Mouse (Mus musculus) liver, embryonic 13.5 days (tissue): Measurements from ENCODE around the gene Zranb1. TPM values are rescaled to one million over a fixed set of nuclear protein-coding genes. Genes with fewer than 3 reads are reported as not detected.

ENCODE experiments used
- ATAC-seq: fragments of 200-750 bp; cut with Nextera tagmentation; 2 replicates; pipeline ENCODE4 v1.8.0; 2017; ENCODE audit warnings: low read depth, mild to moderate bottlenecking, moderate number of reproducible peaks, moderate library complexity
- DNase-seq: peaks from one replicate; pipeline ENCODE4 v3.0.0; 2022
- H3K27ac ChIP-seq: fragments of 300-500 bp; sonication (generic); 2 replicates; pipeline ENCODE4 v1.5.1; 2015; ENCODE audit warnings: moderate library complexity, mild to moderate bottlenecking, inconsistent platforms
- H3K27me3 ChIP-seq: fragments of 300-500 bp; sonication (generic); 2 replicates; pipeline ENCODE4 v1.6.1; 2015; ENCODE audit warnings: mild to moderate bottlenecking, inconsistent platforms
- H3K36me3 ChIP-seq: fragments of 300-500 bp; sonication (generic); 2 replicates; pipeline ENCODE4 v1.6.1; 2015; ENCODE audit warnings: mild to moderate bottlenecking, inconsistent platforms
- H3K4me1 ChIP-seq: fragments of 300-500 bp; sonication (generic); replicated peaks from 2 replicates; pipeline ENCODE4 v1.6.1; 2015; ENCODE audit warnings: inconsistent platforms
- H3K4me2 ChIP-seq: fragments of 300-500 bp; sonication (generic); 2 replicates; pipeline ENCODE4 v1.6.1; 2015; ENCODE audit warnings: inconsistent platforms, mild to moderate bottlenecking, moderate library complexity
- H3K4me3 ChIP-seq: fragments of 300-500 bp; sonication (generic); replicated peaks from 2 replicates; pipeline ENCODE4 v1.5.1; 2015; ENCODE audit warnings: mild to moderate bottlenecking, inconsistent platforms
- H3K9ac ChIP-seq: fragments of 300-500 bp; sonication (generic); 2 replicates; pipeline ENCODE4 v1.6.1; 2015; ENCODE audit warnings: mild to moderate bottlenecking, inconsistent platforms
- H3K9me3 ChIP-seq: fragments of 300-500 bp; sonication (generic); replicated peaks from 2 replicates; pipeline ENCODE4 v1.6.1; 2016; ENCODE audit warnings: inconsistent platforms
- WGBS: fragments of 180-500 bp; shearing (Covaris S2); methylation state at CpG from one replicate; pipeline ENCODE4 v1.1.7; 2015; ENCODE audit not compliant: insufficient replicate concordance; 5-methylcytosine and 5-hydroxymethylcytosine counted together
- polyA plus RNA-seq: library from polyadenylated mRNA; unstranded; fragments of >200 nt; fragmentation: Nextera tagmentation; extraction: Ambion mirVana; gene quantifications from 2 replicates; pipeline ENCODE4 v1.2.1, GENCODE M21; 2015

The Zranb1 gene
- polyA plus RNA-seq, 1 experiment from 2014 or later = 5.6 TPM

DNA sequence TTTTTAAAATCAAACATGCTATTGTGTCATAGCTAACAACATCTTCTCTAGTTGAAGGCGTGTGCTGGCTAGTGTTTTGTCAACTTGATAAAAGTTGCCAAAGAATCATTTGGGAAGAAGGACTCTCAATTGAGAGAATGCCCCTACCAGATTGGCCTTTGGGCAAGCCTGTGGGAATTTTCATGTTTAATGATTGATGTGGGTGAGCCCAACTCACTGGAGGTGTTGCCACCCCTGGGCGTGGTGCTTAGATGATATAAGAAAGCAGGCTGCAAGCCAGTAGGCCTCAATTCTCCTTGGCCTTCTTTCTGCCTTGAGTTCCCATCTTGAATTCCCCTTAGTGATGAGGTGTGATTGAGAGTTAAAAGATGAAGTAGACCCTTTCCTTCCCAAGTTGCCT, 47.0 kb downstream of the Zranb1 start:
- Histone ChIP-seq H3K9ac (no peak overlapping the region), H3K4me3 (no peak overlapping the region), H3K4me1 (peaks cover 6% of the 10 kb centered on the region; the same call in 1 of the 2 replicates), H3K9me3 (no peaks in the 10 kb centered on the region), H3K4me2 (no peak overlapping the region), H3K27me3 (no peaks in the 10 kb centered on the region), H3K36me3 (peaks cover 54% of the 10 kb centered on the region), H3K27ac (no peak overlapping the region)
- ATAC-seq = no peak
- 83% methylated on average over 2 of the region's 2 CpGs for WGBS
- no peak for DNase-seq

DNA sequence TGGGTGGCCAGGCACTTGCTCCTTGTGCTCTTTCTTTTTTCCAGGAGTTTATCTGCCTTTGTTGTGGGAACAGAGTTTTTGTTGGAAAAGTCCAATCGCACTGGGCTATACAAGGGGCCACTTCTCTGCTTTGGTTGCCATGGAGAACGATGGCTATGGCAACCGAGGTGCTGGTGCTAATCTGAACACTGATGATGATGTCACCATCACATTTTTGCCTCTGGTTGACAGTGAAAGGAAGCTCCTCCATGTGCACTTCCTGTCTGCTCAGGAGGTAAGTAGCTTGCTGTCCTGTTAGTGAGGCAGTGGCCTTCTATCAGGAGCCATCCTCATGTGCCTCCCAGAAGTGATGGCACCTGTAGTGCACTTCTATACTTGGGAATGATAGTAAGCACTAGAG, 51.7 kb downstream of the Zranb1 start:
- 62% methylated on average over 3 of the region's 3 CpGs for WGBS
- Histone ChIP-seq H3K4me3 (no peak overlapping the region), H3K27me3 (no peaks in the 10 kb centered on the region), H3K9ac (no peak overlapping the region), H3K27ac (no peak overlapping the region), H3K9me3 (no peaks in the 10 kb centered on the region), H3K36me3 (peaks cover 48% of the 10 kb centered on the region), H3K4me1 (peaks cover 5% of the 10 kb centered on the region; the same call in 1 of the 2 replicates), H3K4me2 (no peak overlapping the region)
- DNase-seq (no peak), ATAC-seq (no peak)

DNA sequence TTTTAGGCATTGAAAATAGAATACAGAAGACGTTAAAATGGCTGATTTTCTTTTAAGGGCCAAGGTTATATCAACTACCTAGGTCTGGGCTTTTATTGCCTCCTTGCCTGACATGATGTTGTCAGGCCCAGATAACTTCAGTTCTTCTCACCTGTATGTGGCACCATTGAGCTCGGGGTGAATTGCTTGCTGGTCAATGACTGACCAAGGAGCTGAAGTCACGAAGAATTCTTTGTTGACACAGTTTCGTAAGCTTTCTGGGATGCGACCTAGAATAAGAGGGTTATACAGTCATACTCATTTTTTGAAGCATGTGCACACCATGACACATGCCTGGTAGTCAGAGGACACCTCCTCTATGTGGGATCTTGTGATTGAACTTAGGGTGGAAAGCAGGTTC, 58.9 kb downstream of the Zranb1 start:
- Histone ChIP-seq H3K9me3 (no peaks in the 10 kb centered on the region), H3K4me2 (no peak overlapping the region), H3K36me3 (peaks cover 40% of the 10 kb centered on the region), H3K27ac (no peak overlapping the region), H3K27me3 (no peaks in the 10 kb centered on the region), H3K4me1 (no peaks in the 10 kb centered on the region), H3K4me3 (no peak overlapping the region), H3K9ac (no peak overlapping the region)
- no peak for DNase-seq
- ATAC-seq = no peak
- 81% methylated on average over 5 of the region's 5 CpGs for WGBS

DNA sequence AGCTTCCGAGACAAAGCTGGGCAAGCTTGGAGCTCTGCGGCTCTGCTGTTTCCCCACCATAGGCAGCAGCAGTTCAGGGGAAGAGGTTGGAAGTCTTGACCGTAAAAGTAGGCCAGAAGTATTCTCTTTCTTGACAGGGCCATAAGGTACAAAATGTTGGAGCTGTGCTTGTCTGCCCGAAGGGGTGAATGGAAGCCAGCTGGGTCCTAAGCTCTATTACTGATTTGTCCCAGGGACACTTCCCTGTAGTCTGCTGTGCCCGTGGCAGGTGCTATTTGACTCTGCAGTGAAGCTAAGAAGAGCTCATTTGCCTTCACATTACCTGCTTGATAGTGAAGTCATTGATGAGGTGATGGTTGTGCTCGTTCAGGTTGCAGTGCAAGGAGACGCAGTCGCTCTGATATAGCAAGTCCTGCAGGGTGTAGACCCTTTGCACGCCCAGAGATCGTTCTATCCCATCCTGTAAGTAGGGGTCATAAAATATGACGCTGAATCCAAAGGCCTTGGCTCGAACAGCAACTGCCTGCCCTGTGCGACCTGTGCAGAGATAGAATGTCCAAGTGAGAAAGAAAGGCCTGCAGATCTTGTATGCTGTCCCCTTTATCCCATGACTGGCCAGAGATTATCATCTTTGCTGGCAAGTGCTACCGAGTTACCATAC, 60.4 kb downstream of the Zranb1 start:
- ATAC-seq (no peak), DNase-seq (no peak)

DNA sequence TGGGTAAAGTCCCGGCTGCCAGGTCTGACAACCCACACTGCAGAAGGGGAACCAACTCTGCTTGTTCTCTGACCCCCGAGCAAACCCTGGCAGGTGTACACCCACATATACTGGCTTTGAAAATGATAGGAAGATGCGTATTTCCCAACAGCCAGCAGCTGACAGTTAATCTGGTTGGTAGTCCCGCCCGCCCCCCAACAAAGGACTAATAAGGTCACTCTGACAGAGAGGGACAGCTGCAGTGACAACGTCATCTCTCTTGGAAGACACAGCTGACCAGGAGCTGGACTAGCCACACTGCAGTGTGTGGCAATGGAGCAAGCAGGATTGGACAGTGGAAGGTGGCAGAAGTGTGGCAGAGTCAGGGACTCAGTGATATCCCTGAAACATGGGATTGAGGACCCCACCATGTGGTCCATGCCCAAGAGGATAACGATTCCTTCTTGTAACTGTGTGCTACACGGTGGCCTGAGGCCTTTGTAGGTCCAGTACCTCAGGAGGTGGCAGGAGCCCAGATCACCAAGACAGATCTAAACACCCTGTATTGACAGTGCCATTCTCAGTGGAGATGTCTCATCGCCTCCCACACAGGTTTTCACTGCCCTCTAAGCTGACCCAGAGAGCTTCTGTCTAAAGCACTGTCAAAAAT, 62.1 kb downstream of the Zranb1 start:
- DNase-seq (no peak), ATAC-seq (no peak)
- no peak overlapping the region for H3K9ac ChIP-seq
- H3K27ac ChIP-seq = no peak overlapping the region
- 75% methylated on average over 9 of the region's 9 CpGs for WGBS
- H3K27me3 ChIP-seq = no peaks in the 10 kb centered on the region
- H3K4me3 ChIP-seq = no peak overlapping the region
- H3K4me2 ChIP-seq = no peak overlapping the region
- H3K36me3 ChIP-seq = peaks cover 37% of the 10 kb centered on the region
- no peaks in the 10 kb centered on the region for H3K4me1 ChIP-seq
- no peaks in the 10 kb centered on the region for H3K9me3 ChIP-seq

More for the DNA sequence above, 60.4 kb downstream of the Zranb1 start:
- Histone ChIP-seq H3K9ac (no peak overlapping the region), H3K27me3 (no peaks in the 10 kb centered on the region), H3K4me1 (no peaks in the 10 kb centered on the region), H3K9me3 (no peaks in the 10 kb centered on the region), H3K4me2 (no peak overlapping the region), H3K27ac (no peak overlapping the region), H3K4me3 (no peak overlapping the region), H3K36me3 (peaks cover 35% of the 10 kb centered on the region)
- 81% methylated on average over 14 of the region's 14 CpGs for WGBS

DNA sequence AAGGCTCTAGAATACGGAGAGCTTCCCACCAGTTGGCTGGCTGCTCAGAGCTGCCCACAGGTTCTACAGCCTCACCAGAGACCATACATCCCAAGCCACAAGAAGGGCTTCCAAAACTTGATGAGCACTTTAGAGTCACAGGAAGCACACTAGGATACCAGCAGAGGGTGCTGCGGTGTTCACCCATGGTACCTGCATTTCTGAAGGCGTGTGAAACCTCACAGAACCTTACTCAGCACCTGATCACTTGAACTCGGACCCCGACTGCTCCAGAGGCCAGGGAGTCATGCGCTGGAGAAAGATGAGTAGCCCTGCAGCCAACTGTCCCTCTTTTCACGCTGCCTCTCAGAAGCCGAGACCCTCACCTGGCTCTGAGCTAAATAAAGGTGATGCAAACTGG, 63.2 kb downstream of the Zranb1 start:
- Histone ChIP-seq H3K4me1 (no peaks in the 10 kb centered on the region), H3K9ac (no peak overlapping the region), H3K27ac (no peak overlapping the region), H3K27me3 (no peaks in the 10 kb centered on the region), H3K9me3 (no peaks in the 10 kb centered on the region), H3K4me3 (no peak overlapping the region), H3K36me3 (peaks cover 38% of the 10 kb centered on the region), H3K4me2 (no peak overlapping the region)
- no peak for ATAC-seq
- WGBS = 78% methylated on average over 8 of the region's 8 CpGs
- no peak for DNase-seq

DNA sequence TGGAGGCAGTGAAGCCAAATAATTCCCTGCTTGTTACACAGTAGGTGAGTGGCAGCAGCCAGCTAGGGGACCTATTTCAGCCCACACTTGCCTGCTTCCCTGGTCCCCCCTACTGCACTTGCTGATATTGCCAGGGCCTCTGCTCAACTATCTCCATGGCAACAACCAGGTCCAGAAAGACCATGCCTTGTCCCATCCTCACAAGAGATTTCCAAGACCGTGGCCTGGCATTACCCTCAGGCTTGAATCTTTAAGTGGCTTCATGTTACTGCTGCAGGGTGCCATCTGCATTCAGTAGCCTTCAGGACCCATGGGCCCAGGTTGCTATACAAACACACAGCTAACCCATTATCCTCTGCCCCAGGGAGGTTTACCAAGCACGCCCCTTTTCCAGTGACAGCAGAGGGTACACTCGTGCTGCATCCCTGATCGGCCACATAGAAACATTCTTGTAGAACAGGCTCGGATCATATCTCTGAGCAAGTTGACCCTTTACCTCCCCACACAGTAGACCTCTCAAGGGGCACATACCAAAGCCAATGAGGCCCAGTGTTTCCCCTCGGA, 63.8 kb downstream of the Zranb1 start:
- Histone ChIP-seq H3K4me2 (no peak overlapping the region), H3K27ac (no peak overlapping the region), H3K4me1 (no peaks in the 10 kb centered on the region), H3K36me3 (peaks cover 40% of the 10 kb centered on the region), H3K27me3 (no peaks in the 10 kb centered on the region), H3K9me3 (no peaks in the 10 kb centered on the region), H3K9ac (no peak overlapping the region), H3K4me3 (no peak overlapping the region)
- DNase-seq = no peak
- ATAC-seq = no peak
- 69% methylated on average over 6 of the region's 6 CpGs for WGBS

DNA sequence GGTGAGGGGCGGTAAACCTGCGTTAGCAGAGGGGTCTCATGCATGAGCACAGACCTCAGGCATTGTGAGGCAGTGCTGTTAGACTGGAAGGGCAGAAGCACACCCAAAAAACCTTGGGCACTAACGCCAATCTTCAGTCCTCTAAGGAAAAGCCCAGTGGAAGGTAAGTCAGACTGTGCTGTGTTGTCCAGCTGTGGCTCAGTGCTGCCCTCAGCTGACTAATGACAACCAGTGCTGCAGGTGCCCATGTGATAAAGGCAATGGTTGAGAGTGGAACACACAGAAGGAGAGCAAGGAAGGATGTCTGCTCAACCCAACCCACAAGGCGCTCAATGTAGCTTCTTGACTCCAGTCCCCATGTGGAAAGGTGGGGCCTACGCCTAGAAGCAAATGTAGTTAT, 65.4 kb downstream of the Zranb1 start:
- H3K4me1 ChIP-seq = no peaks in the 10 kb centered on the region
- ATAC-seq = no peak

DNA sequence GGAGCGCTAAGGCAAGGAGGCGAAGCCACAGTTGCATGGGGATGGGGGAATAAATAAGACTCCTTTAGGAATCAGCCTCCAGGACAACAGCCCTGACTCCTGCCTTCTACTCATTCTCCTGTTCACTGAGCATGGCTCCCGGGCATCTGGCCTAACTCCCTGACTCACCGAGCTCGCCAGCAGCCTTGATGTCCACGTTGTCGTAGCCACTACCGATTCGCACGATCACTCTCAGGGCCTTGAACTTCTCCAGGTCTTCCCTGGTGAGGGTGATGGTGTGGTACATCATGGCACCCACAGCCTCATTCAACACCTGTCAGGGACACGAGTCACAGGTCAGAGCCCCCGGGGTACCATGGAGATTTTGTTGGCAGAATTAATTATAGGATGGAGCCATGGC, 67.7 kb downstream of the Zranb1 start:
- peaks cover 24% of the 10 kb centered on the region for H3K36me3 ChIP-seq
- WGBS = 80% methylated on average over 12 of the region's 12 CpGs
- H3K27me3 ChIP-seq = no peaks in the 10 kb centered on the region
- no peak overlapping the region for H3K4me3 ChIP-seq
- no peak overlapping the region for H3K9ac ChIP-seq
- no peak overlapping the region for H3K27ac ChIP-seq
- H3K4me1 ChIP-seq = peaks cover 6% of the 10 kb centered on the region; the same call in 1 of the 2 replicates
- no peak for ATAC-seq
- H3K9me3 ChIP-seq = no peaks in the 10 kb centered on the region
- H3K4me2 ChIP-seq = no peak overlapping the region
- DNase-seq = no peak

More for the DNA sequence above, 65.4 kb downstream of the Zranb1 start:
- no peaks in the 10 kb centered on the region for H3K27me3 ChIP-seq
- WGBS = 66% methylated on average over 5 of the region's 5 CpGs
- H3K36me3 ChIP-seq = peaks cover 25% of the 10 kb centered on the region
- no peak overlapping the region for H3K4me3 ChIP-seq
- DNase-seq = no peak
- H3K9me3 ChIP-seq = no peaks in the 10 kb centered on the region
- H3K4me2 ChIP-seq = no peak overlapping the region
- H3K9ac ChIP-seq = no peak overlapping the region
- no peak overlapping the region for H3K27ac ChIP-seq

DNA sequence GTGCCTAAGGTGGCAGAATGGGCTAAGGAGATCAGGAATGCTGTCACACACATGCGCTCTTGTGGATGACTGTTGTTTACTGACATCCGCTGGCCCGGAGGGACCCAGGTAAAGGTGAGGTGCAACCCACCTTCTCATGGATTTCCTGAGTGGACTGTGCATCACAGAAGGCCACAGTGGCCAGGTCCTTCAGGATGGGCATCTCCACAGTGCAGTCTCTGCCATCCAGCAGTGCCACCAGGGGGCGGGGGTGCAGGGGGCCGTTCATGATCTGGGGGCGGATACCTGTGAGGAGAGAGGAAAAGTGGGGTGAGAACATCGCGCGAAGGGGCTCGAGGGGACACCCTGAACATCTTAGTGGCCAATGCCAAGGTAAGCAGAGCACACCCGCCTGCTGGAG, 68.1 kb downstream of the Zranb1 start:
- no peak overlapping the region for H3K4me3 ChIP-seq
- H3K4me1 ChIP-seq = peaks cover 10% of the 10 kb centered on the region
- 85% methylated on average over 11 of the region's 11 CpGs for WGBS

DNA sequence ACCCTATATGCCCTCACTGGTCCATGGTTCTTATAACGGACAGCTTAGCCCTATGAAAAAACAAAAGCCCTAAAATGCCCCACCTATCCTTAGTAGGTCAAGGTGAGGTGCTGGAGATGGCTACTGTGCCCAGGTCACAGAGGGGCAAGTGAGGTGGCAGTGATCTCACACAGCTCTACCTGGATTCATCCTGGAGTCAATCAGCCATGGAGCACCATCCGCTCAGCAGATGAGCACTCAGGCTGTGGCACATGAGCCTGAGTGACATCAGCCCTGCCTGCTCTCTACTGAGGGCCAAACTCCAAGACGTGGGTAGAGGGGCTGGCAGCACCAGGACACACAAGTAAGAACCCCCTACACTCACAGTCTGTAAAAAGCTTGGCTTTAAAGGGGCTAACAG, 70.4 kb downstream of the Zranb1 start:
- WGBS = 83% methylated on average over 3 of the region's 3 CpGs
- ATAC-seq = no peak
- H3K4me2 ChIP-seq = no peak overlapping the region
- peaks cover 26% of the 10 kb centered on the region for H3K36me3 ChIP-seq
- no peak overlapping the region for H3K9ac ChIP-seq
- no peaks in the 10 kb centered on the region for H3K27me3 ChIP-seq
- H3K4me3 ChIP-seq = no peak overlapping the region
- H3K27ac ChIP-seq = no peak overlapping the region
- no peak for DNase-seq
- peaks cover 16% of the 10 kb centered on the region for H3K4me1 ChIP-seq
- H3K9me3 ChIP-seq = no peaks in the 10 kb centered on the region

More for the DNA sequence above, 68.1 kb downstream of the Zranb1 start:
- Histone ChIP-seq H3K9me3 (no peaks in the 10 kb centered on the region), H3K27ac (no peak overlapping the region), H3K9ac (no peak overlapping the region), H3K27me3 (no peaks in the 10 kb centered on the region), H3K4me2 (no peak overlapping the region), H3K36me3 (peaks cover 24% of the 10 kb centered on the region)
- DNase-seq (no peak), ATAC-seq (no peak)

DNA sequence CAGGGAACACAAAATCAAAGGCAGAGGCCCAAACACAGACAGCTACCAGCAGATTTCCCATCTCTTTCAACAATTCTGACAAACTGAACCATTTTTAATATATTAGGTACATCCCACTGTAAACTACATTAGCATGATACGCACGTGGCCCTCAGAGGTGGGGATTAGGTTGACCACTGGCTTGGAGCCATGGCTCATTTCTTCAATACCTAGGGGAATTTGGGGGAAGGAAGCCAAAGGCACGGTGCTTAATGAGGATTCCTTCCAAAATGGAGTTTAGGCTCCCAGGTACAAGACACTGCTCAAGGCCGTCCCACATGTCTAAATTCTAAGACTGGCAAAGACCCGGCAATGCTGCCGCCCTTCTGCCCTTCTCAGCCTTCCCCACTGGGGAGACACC, 71.3 kb downstream of the Zranb1 start:
- Histone ChIP-seq H3K27ac (no peak overlapping the region), H3K4me2 (no peak overlapping the region), H3K4me1 (peaks cover 17% of the 10 kb centered on the region), H3K9ac (no peak overlapping the region), H3K36me3 (peaks cover 21% of the 10 kb centered on the region), H3K27me3 (no peaks in the 10 kb centered on the region), H3K4me3 (no peak overlapping the region), H3K9me3 (no peaks in the 10 kb centered on the region)
- 83% methylated on average over 6 of the region's 6 CpGs for WGBS
- ATAC-seq (no peak), DNase-seq (no peak)
